Mouse (Mus musculus) frontal cortex, postnatal 14 days (tissue): ENCODE measurements around the gene Sema3b.
A peak's percentile ranks its signal among the peaks of the same experiment; 100 is the strongest.

ENCODE experiments used
- DNase-seq, 2 experiments: peaks; one replicate each; pipeline ENCODE4 v3.0.0; 2022; ENCODE audit warnings: low spot score in 2 of 2

Sema3b gene

GRCm38 (mm10) chr9:107612945-107613569 is 4.0 kb upstream of the Sema3b start:
- no peak for DNase-seq

- DNase-seq: peak; percentile 94 to 98
Observed at GRCm38 (mm10) chr9:107612191-107612944, 3.3 kb upstream of the Sema3b start.

- no peak for DNase-seq
Observed at GRCm38 (mm10) chr9:107611456-107612190, 2.6 kb upstream of the Sema3b start.

GRCm38 (mm10) chr9:107609433-107609830 is 403 bp upstream of the Sema3b start:
- DNase-seq: no peak

- DNase-seq: no peak
Observed at GRCm38 (mm10) chr9:107607653-107608245, 1.3 kb downstream of the Sema3b start.

GRCm38 (mm10) chr9:107607036-107607435 is 2.0 kb downstream of the Sema3b start:
- DNase-seq: no peak

GRCm38 (mm10) chr9:107606591-107606990 is 2.4 kb downstream of the Sema3b start:
- DNase-seq: no peak

GRCm38 (mm10) chr9:107605041-107605661 is 3.9 kb downstream of the Sema3b start:
- DNase-seq: no peak

GRCm38 (mm10) chr9:107603251-107603650 is 5.8 kb downstream of the Sema3b start:
- DNase-seq: no peak

GRCm38 (mm10) chr9:107602068-107602648 is 6.9 kb downstream of the Sema3b start:
- peak; percentile 81 to 93 for DNase-seq

GRCm38 (mm10) chr9:107601275-107601674 is 7.8 kb downstream of the Sema3b start:
- DNase-seq: no peak

- DNase-seq: no peak
Observed at GRCm38 (mm10) chr9:107600745-107601144, 8.3 kb downstream of the Sema3b start.

- no peak for DNase-seq
Observed at GRCm38 (mm10) chr9:107599842-107600241, 9.2 kb downstream of the Sema3b start.

GRCm38 (mm10) chr9:107599433-107599832 is 9.6 kb downstream of the Sema3b start:
- no peak for DNase-seq

- DNase-seq: no peak
Observed at GRCm38 (mm10) chr9:107598385-107598784, 10.6 kb downstream of the Sema3b start.

GRCm38 (mm10) chr9:107596619-107597569 is 12.1 kb downstream of the Sema3b start:
- no peak for DNase-seq

GRCm38 (mm10) chr9:107594281-107595062 is 14.6 kb downstream of the Sema3b start:
- DNase-seq: no peak

- no peak for DNase-seq
Observed at GRCm38 (mm10) chr9:107593101-107593976, 15.7 kb downstream of the Sema3b start.

- no peak for DNase-seq
Observed at GRCm38 (mm10) chr9:107590773-107591060, 18.3 kb downstream of the Sema3b start.
